Mouse (Mus musculus): ENCODE data around the gene Retreg1. TPM values are rescaled to one million over a fixed set of nuclear protein-coding genes. Genes with fewer than 3 reads are reported as not detected.

Retreg1 gene
- polyA plus RNA-seq, 1 experiment = 32.8 TPM

GRCm38 (mm10) chr15:25821981-25822380, 21.0 kb upstream of the Retreg1 start:
- TF ChIP-seq MAX (IDR thresholded peaks at IDR 0.05; ENCODE audit: low read depth) (no peak), TCF3 (IDR thresholded peaks at IDR 0.05; ENCODE audit: insufficient read length, low read depth) (no peak), REST (IDR thresholded peaks at IDR 0.05; ENCODE audit: insufficient read depth, insufficient read length) (no peak), E2F4 (IDR thresholded peaks at IDR 0.05; ENCODE audit: insufficient read depth) (no peak), MYOG (IDR thresholded peaks at IDR 0.05; ENCODE audit: control insufficient read depth in 1 of 3, insufficient read depth in 1 of 3, insufficient read length in 2 of 3, low read depth in 2 of 3) (no peak), TCF12 (IDR thresholded peaks at IDR 0.05; ENCODE audit: insufficient read depth, poor library complexity, severe bottlenecking) (no peak), POLR2A (IDR thresholded peaks at IDR 0.05; ENCODE audit: insufficient read length, low read depth) (no peak), MYOD1 (IDR thresholded peaks at IDR 0.05; ENCODE audit: control insufficient read depth in 1 of 3, insufficient read length in 2 of 3, low read depth in 2 of 3) (no peak)

DNA sequence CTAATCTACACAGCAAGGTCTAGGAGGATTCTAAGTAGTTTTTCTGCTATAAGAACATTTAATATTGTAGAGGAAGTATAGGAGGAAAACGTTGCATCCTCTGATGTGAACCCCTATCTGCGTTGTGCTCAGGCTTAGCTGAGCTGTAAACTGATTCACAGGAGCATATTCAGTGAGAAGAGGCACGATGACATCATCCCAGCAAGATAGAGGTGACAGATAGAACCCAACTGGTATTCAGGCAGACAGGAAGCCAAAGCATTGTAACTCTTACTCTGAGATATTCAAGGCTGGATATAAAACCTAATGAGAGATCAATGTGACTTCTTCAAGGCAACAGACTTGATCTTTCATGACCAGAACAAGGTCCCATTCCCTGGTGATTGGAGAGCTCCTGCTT, 20.3 kb upstream of the Retreg1 start:
- Histone ChIP-seq H3K79me2 (ENCODE audit: control insufficient read depth, insufficient read depth) (no peaks in the 10 kb centered on the region), H3K4me3 (no peak overlapping the region)
- TF ChIP-seq SRF (IDR thresholded peaks at IDR 0.05; ENCODE audit: control insufficient read depth, insufficient read length, low read depth) = no peak
- TF ChIP-seq TCF12 (IDR thresholded peaks at IDR 0.05; ENCODE audit: insufficient read depth, poor library complexity, severe bottlenecking) = no peak
- TF ChIP-seq MAX (IDR thresholded peaks at IDR 0.05; ENCODE audit: low read depth) = no peak
- TF ChIP-seq POLR2AphosphoS2 (IDR thresholded peaks at IDR 0.05; ENCODE audit: insufficient read length, low read depth) = peak; percentile 34
- no peak for TF ChIP-seq E2F4 (IDR thresholded peaks at IDR 0.05; ENCODE audit: insufficient read depth)

More at GRCm38 (mm10) chr15:25821981-25822380, 21.0 kb upstream of the Retreg1 start:
- Histone ChIP-seq H3K36me3 (ENCODE audit: control insufficient read depth, insufficient read depth) (no peaks in the 10 kb centered on the region), H3ac (ENCODE audit: control insufficient read depth, insufficient read length) (no peak overlapping the region), H3K79me2 (ENCODE audit: control insufficient read depth, insufficient read depth) (no peaks in the 10 kb centered on the region), H3K4me2 (ENCODE audit: low read depth) (no peak overlapping the region), H3K27me3 (ENCODE audit: control insufficient read depth, insufficient read depth, insufficient read length) (no peaks in the 10 kb centered on the region), H3K4me3 (no peak overlapping the region)

DNA sequence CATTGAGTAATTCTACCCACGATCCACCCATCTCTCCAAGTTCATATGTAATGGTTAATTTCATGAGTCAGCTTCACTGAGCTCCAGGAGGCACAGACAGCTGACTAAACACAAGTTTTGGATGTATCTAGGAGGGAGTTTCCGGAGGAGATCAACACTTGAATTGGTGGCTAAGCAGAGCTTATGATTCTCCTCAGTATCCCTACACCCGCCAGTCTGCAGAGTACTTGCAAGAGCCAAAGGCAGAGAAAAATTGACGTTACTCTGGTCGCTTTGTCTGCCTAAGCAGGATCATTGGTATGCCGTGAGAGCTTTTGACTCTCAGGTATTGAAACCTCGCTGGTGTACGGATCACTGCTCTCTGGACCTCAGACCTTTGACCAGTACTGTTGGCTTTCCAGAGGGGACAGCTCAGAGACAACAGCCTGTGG, 16.4 kb upstream of the Retreg1 start:
- TF ChIP-seq TCF3 (IDR thresholded peaks at IDR 0.05; ENCODE audit: insufficient read length, low read depth) (no peak), USF1 (IDR thresholded peaks at IDR 0.05; ENCODE audit: low read depth) (no peak), MYOD1 (IDR thresholded peaks at IDR 0.05; ENCODE audit: control insufficient read depth in 1 of 3, insufficient read length in 2 of 3, low read depth in 2 of 3) (peak in 2 of 3 experiments; percentile 72 to 85), POLR2AphosphoS2 (IDR thresholded peaks at IDR 0.05; ENCODE audit: insufficient read length, low read depth) (no peak), POLR2A (IDR thresholded peaks at IDR 0.05; ENCODE audit: insufficient read length, low read depth) (no peak), E2F4 (IDR thresholded peaks at IDR 0.05; ENCODE audit: insufficient read depth) (no peak)
- H3K4me2 ChIP-seq (ENCODE audit: low read depth) = peak overlapping the region; percentile 35
- H3K36me3 ChIP-seq (ENCODE audit: control insufficient read depth, insufficient read depth) = no peaks in the 10 kb centered on the region
- H3K4me3 ChIP-seq = no peak overlapping the region
- H3K79me2 ChIP-seq (ENCODE audit: control insufficient read depth, insufficient read depth) = no peaks in the 10 kb centered on the region
- H3ac ChIP-seq (ENCODE audit: control insufficient read depth, insufficient read length) = no peak overlapping the region
- H3K27me3 ChIP-seq (ENCODE audit: control insufficient read depth, insufficient read depth, insufficient read length) = no peaks in the 10 kb centered on the region

More for the DNA sequence above, 20.3 kb upstream of the Retreg1 start:
- Histone ChIP-seq H3K27me3 (ENCODE audit: control insufficient read depth, insufficient read depth, insufficient read length) (no peaks in the 10 kb centered on the region), H3ac (ENCODE audit: control insufficient read depth, insufficient read length) (no peak overlapping the region), H3K4me2 (ENCODE audit: low read depth) (no peak overlapping the region), H3K36me3 (ENCODE audit: control insufficient read depth, insufficient read depth) (no peaks in the 10 kb centered on the region)

GRCm38 (mm10) chr15:25828464-25828863, 14.5 kb upstream of the Retreg1 start:
- H3K4me3 ChIP-seq = no peak overlapping the region
- no peaks in the 10 kb centered on the region for H3K36me3 ChIP-seq (ENCODE audit: control insufficient read depth, insufficient read depth)
- no peak overlapping the region for H3ac ChIP-seq (ENCODE audit: control insufficient read depth, insufficient read length)
- no peaks in the 10 kb centered on the region for H3K79me2 ChIP-seq (ENCODE audit: control insufficient read depth, insufficient read depth)
- TF ChIP-seq CEBPB (IDR thresholded peaks at IDR 0.05; ENCODE audit: insufficient read depth, poor library complexity, severe bottlenecking) = no peak
- TF ChIP-seq MYOD1 (IDR thresholded peaks at IDR 0.05; ENCODE audit: control insufficient read depth in 1 of 3, insufficient read length in 2 of 3, low read depth in 2 of 3) = peak in 1 of 3 experiments; percentile 9
- TF ChIP-seq E2F4 (IDR thresholded peaks at IDR 0.05; ENCODE audit: insufficient read depth) = no peak
- TF ChIP-seq MAX (IDR thresholded peaks at IDR 0.05; ENCODE audit: low read depth) = no peak
- no peak for TF ChIP-seq SRF (IDR thresholded peaks at IDR 0.05; ENCODE audit: control insufficient read depth, insufficient read length, low read depth)
- no peak for TF ChIP-seq POLR2A (IDR thresholded peaks at IDR 0.05; ENCODE audit: insufficient read length, low read depth)
- peak; percentile 37 for TF ChIP-seq USF1 (IDR thresholded peaks at IDR 0.05; ENCODE audit: low read depth)
- TF ChIP-seq MYOG (IDR thresholded peaks at IDR 0.05; ENCODE audit: control insufficient read depth in 1 of 3, insufficient read depth in 1 of 3, insufficient read length in 2 of 3, low read depth in 2 of 3) = no peak
- H3K4me2 ChIP-seq (ENCODE audit: low read depth) = no peak overlapping the region
- no peaks in the 10 kb centered on the region for H3K27me3 ChIP-seq (ENCODE audit: control insufficient read depth, insufficient read depth, insufficient read length)

- H3ac ChIP-seq (ENCODE audit: control insufficient read depth, insufficient read length) = no peak overlapping the region
- no peaks in the 10 kb centered on the region for H3K79me2 ChIP-seq (ENCODE audit: control insufficient read depth, insufficient read depth)
- H3K4me3 ChIP-seq = no peak overlapping the region
- TF ChIP-seq POLR2A (IDR thresholded peaks at IDR 0.05; ENCODE audit: insufficient read length, low read depth) = no peak
- TF ChIP-seq MAX (IDR thresholded peaks at IDR 0.05; ENCODE audit: low read depth) = no peak
- TF ChIP-seq TCF3 (IDR thresholded peaks at IDR 0.05; ENCODE audit: insufficient read length, low read depth) = no peak
- TF ChIP-seq MYOD1 (IDR thresholded peaks at IDR 0.05; ENCODE audit: control insufficient read depth in 1 of 3, insufficient read length in 2 of 3, low read depth in 2 of 3) = no peak
- no peak for TF ChIP-seq SRF (IDR thresholded peaks at IDR 0.05; ENCODE audit: control insufficient read depth, insufficient read length, low read depth)
- TF ChIP-seq MYOG (IDR thresholded peaks at IDR 0.05; ENCODE audit: control insufficient read depth in 1 of 3, insufficient read depth in 1 of 3, insufficient read length in 2 of 3, low read depth in 2 of 3) = no peak
- TF ChIP-seq CEBPB (IDR thresholded peaks at IDR 0.05; ENCODE audit: insufficient read depth, poor library complexity, severe bottlenecking) = no peak
- TF ChIP-seq TCF12 (IDR thresholded peaks at IDR 0.05; ENCODE audit: insufficient read depth, poor library complexity, severe bottlenecking) = no peak
- no peak for TF ChIP-seq POLR2AphosphoS2 (IDR thresholded peaks at IDR 0.05; ENCODE audit: insufficient read length, low read depth)
- TF ChIP-seq USF1 (IDR thresholded peaks at IDR 0.05; ENCODE audit: low read depth) = no peak
- no peak for TF ChIP-seq E2F4 (IDR thresholded peaks at IDR 0.05; ENCODE audit: insufficient read depth)
- TF ChIP-seq REST (IDR thresholded peaks at IDR 0.05; ENCODE audit: insufficient read depth, insufficient read length) = no peak
- no peak overlapping the region for H3K4me2 ChIP-seq (ENCODE audit: low read depth)
- no peaks in the 10 kb centered on the region for H3K27me3 ChIP-seq (ENCODE audit: control insufficient read depth, insufficient read depth, insufficient read length)
- H3K36me3 ChIP-seq (ENCODE audit: control insufficient read depth, insufficient read depth) = no peaks in the 10 kb centered on the region
These were observed 12.6 kb upstream of the Retreg1 start for GRCm38 (mm10) chr15:25830426-25830825.

All from myocyte (in vitro differentiated cells).